Mouse (Mus musculus) E14TG2a.4 (cell line): ENCODE results near the gene 1700028J19Rik.
"Not testable (repeated sequence)": the region's sequence is repeated elsewhere in the genome, so short reads cannot be mapped to it uniquely, and the experiment has no call there.

Experiments
- H3K27me3 ChIP-seq: 2 replicates; pipeline ENCODE4 v1.6.1; 2014; ENCODE audit warnings: low read length, control low read depth; ENCODE audit not compliant: insufficient read depth
- H3K36me3 ChIP-seq: 2 replicates; pipeline ENCODE4 v1.6.1; 2014; ENCODE audit warnings: low read length, control low read depth; ENCODE audit not compliant: insufficient read depth
- H3K4me1 ChIP-seq: replicated peaks from 2 replicates; pipeline ENCODE4 v1.6.1; 2014; ENCODE audit warnings: low read depth, low read length, control low read depth
- H3K4me3 ChIP-seq: replicated peaks from 2 replicates; pipeline ENCODE4 v1.5.1; 2014; ENCODE audit warnings: mild to moderate bottlenecking, low read length
- H3K9me3 ChIP-seq: 2 replicates; pipeline ENCODE4 v1.6.1; 2014; ENCODE audit warnings: low read length, control low read depth
- CTCF ChIP-seq: conservative IDR thresholded peaks from 2 replicates; pipeline ENCODE4 v1.5.1; 2014; ENCODE audit warnings: low read length
- NANOG ChIP-seq: IDR thresholded peaks from 2 replicates; pipeline ENCODE4 v1.6.1; 2014; ENCODE audit warnings: borderline replicate concordance, low read length, mixed read lengths
- POU5F1 ChIP-seq: IDR thresholded peaks from 2 replicates; pipeline ENCODE4 v1.6.1; 2014; ENCODE audit warnings: low read length, borderline replicate concordance

Gene 1700028J19Rik

GRCm38 (mm10) chr7:44260410-44260809, 13.9 kb upstream of the 1700028J19Rik start:
- H3K9me3 ChIP-seq, result no peaks in the 10 kb centered on the region
- no peak overlapping the region for H3K4me3 ChIP-seq
- no peak for TF ChIP-seq NANOG
- no peak for TF ChIP-seq POU5F1
- TF ChIP-seq CTCF, result no peak
- no peaks in the 10 kb centered on the region for H3K36me3 ChIP-seq
- peaks cover 14% of the 10 kb centered on the region for H3K27me3 ChIP-seq
- H3K4me1 ChIP-seq, result peaks cover 38% of the 10 kb centered on the region

DNA sequence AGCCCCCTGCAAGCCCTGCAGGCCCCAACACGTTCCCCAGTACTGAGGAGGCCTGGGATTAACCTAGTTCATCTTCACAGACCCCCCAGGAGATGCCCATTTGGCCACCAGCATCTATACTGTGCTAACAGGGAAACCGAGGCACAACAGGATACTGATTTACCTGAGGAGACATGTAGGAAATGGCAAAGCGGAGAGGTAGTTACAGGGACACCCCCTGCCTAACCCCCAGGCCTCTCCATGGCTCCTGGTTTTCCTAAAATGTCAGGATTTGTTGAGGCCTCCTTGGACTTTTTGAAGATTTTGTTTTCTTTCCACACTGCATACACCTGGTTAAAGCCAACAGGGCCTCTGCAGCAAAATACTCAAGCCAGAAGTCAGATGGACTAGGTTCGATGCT, 10.8 kb upstream of the 1700028J19Rik start, which contains the start of gene Acp4:
Gene Acp4 (minus strand): TSS at position 101 of the 400 bp plus-strand sequence.
- TF ChIP-seq CTCF (no peak), POU5F1 (no peak), NANOG (no peak)
- H3K4me1 ChIP-seq, result peaks cover 48% of the 10 kb centered on the region
- no peaks in the 10 kb centered on the region for H3K9me3 ChIP-seq
- peaks cover 18% of the 10 kb centered on the region for H3K36me3 ChIP-seq
- peaks cover 10% of the 10 kb centered on the region; the same call in 1 of the 2 replicates for H3K27me3 ChIP-seq
- H3K4me3 ChIP-seq, result no peak within 1 kb of the TSS

DNA sequence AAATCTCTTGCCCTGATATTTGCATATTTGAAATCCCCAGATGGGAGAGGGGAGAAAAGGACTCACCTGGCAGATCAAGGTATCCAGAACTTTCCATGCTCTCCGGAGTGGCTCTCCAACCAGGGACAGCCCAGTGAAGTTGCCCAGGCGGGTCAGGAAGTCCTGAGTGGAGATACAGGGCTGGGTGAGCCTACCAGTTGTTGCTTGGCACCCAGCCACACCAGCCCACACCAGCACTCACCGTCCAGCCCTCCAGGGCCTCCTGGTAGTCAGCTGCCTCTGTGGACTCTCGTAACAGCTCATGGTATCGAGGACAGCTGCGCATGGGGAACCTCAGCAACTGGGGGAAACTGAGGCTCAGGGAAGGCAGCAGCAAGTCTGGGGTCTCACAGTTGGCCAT, 8.4 kb upstream of the 1700028J19Rik start:
- Histone ChIP-seq H3K27me3 (0 out of 2 replicates have a peak, but pooled peaks cover 3% of the 10 kb centered on the region), H3K36me3 (peaks cover 40% of the 10 kb centered on the region), H3K9me3 (no peaks in the 10 kb centered on the region), H3K4me3 (no peak overlapping the region), H3K4me1 (peaks cover 47% of the 10 kb centered on the region)
- TF ChIP-seq CTCF (no peak), NANOG (no peak), POU5F1 (no peak)

GRCm38 (mm10) chr7:44253023-44253616, 6.6 kb upstream of the 1700028J19Rik start:
- Histone ChIP-seq H3K36me3 (peaks cover 58% of the 10 kb centered on the region), H3K27me3 (no peaks in the 10 kb centered on the region), H3K4me1 (peaks cover 66% of the 10 kb centered on the region), H3K4me3 (no peak overlapping the region), H3K9me3 (no peaks in the 10 kb centered on the region)
- no peak for TF ChIP-seq NANOG
- TF ChIP-seq POU5F1, result no peak
- no peak for TF ChIP-seq CTCF

GRCm38 (mm10) chr7:44250732-44251275, 4.3 kb upstream of the 1700028J19Rik start:
- not testable (repeated sequence) for H3K9me3 ChIP-seq, H3K27me3 ChIP-seq
- peaks cover 63% of the 10 kb centered on the region for H3K36me3 ChIP-seq
- H3K4me3 ChIP-seq, result 0 out of 2 replicates have a peak overlapping the region, but pooled peaks have one; percentile 7
- peaks cover 60% of the 10 kb centered on the region for H3K4me1 ChIP-seq

DNA sequence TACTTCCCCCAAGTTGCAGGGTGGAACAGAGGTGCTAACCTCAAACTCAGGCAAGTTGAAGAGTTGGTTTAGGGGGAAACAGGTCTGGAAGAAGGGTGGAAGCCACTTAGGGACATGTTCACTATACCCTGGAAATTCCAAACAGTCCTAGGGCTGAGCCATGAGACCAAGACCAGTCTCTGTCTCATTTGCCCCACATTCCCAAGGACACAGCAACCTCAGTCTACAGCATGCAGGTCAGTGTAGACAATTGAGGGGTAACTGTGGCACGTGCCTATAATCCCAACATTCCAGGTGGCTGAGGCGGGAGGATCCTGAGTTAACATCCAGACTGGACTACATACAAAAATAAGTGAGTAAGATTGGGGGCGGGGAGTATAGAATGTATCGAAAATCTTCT, 2.8 kb upstream of the 1700028J19Rik start:
- H3K4me3 ChIP-seq, result peak overlapping the region; percentile 35; the same call in 1 of the 2 replicates
- peaks cover 60% of the 10 kb centered on the region for H3K4me1 ChIP-seq
- no peaks in the 10 kb centered on the region for H3K9me3 ChIP-seq
- TF ChIP-seq NANOG (no peak), POU5F1 (no peak), CTCF (no peak)
- H3K27me3 ChIP-seq, result no peaks in the 10 kb centered on the region
- peaks cover 63% of the 10 kb centered on the region for H3K36me3 ChIP-seq

- peaks cover 52% of the 10 kb centered on the region for H3K36me3 ChIP-seq
- TF ChIP-seq POU5F1, result no peak
- TF ChIP-seq CTCF, result no peak
- no peak for TF ChIP-seq NANOG
- H3K4me3 ChIP-seq, result peak overlapping the region; percentile 99
- H3K9me3 ChIP-seq, result no peaks in the 10 kb centered on the region
- no peaks in the 10 kb centered on the region for H3K27me3 ChIP-seq
- peaks cover 50% of the 10 kb centered on the region for H3K4me1 ChIP-seq
Measured at GRCm38 (mm10) chr7:44247971-44248370, 1.5 kb upstream of the 1700028J19Rik start.

DNA sequence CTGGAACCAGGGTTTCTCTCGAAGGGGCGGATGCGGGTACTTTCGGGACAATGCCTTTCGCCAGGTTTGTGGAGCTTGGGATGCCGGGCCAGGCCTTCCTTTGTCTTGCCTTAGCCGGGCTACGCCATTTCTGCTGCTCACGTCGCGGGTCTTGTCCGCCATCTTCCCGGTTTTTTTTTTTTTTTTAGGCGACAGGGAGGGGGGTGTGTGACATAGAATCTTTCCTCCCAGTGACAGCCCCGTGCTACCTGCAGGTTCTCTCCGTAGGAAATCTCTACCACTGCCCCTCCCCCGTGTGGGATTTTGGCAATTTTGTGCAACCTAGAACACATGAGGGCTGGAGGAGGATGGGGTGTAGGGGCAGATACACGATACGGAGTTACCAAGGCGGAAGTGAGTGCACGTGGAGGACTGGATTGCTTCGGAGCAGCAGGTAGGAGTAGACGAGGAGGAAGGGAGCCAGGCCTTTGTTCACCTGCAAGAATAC, 532 bp upstream of the 1700028J19Rik start:
- Histone ChIP-seq H3K27me3 (no peaks in the 10 kb centered on the region), H3K36me3 (peaks cover 43% of the 10 kb centered on the region), H3K4me3 (peak overlapping the region; percentile 99), H3K4me1 (peaks cover 43% of the 10 kb centered on the region), H3K9me3 (peaks cover 9% of the 10 kb centered on the region)
- TF ChIP-seq NANOG (no peak), CTCF (no peak), POU5F1 (no peak)

- Histone ChIP-seq H3K36me3 (peaks cover 17% of the 10 kb centered on the region), H3K4me1 (peaks cover 22% of the 10 kb centered on the region), H3K27me3 (no peaks in the 10 kb centered on the region), H3K9me3 (peaks cover 30% of the 10 kb centered on the region), H3K4me3 (no peak overlapping the region)
- TF ChIP-seq NANOG (no peak), POU5F1 (no peak), CTCF (no peak)
Measured at GRCm38 (mm10) chr7:44244080-44244479, 2.4 kb downstream of the 1700028J19Rik start.
